Mouse (Mus musculus) hindbrain, embryonic 10.5 days (tissue): Measurements from ENCODE around the gene Ptgis. TPM values are rescaled to one million over a fixed set of nuclear protein-coding genes. Genes with fewer than 3 reads are reported as not detected.

ENCODE experiments used
- DNase-seq: peaks from one replicate; pipeline ENCODE4 v3.0.0-alpha.2; 2017; ENCODE audit warnings: low spot score
- H3K27ac ChIP-seq: fragments of 300-500 bp; sonication (generic); 2 replicates; pipeline ENCODE4 v1.5.1; 2016; ENCODE audit warnings: mild to moderate bottlenecking, moderate library complexity
- H3K27me3 ChIP-seq: fragments of 300-500 bp; sonication (generic); 2 replicates; pipeline ENCODE4 v1.6.1; 2016; ENCODE audit warnings: mild to moderate bottlenecking; ENCODE audit not compliant: poor library complexity, insufficient read depth, severe bottlenecking
- H3K36me3 ChIP-seq: fragments of 300-500 bp; sonication (generic); 2 replicates; pipeline ENCODE4 v1.6.1; 2016; ENCODE audit warnings: mild to moderate bottlenecking, moderate library complexity
- H3K4me1 ChIP-seq: fragments of 300-500 bp; sonication (generic); replicated peaks from 2 replicates; pipeline ENCODE4 v1.6.1; 2016; ENCODE audit warnings: mild to moderate bottlenecking
- H3K4me3 ChIP-seq: fragments of 300-500 bp; sonication (generic); 2 replicates; pipeline ENCODE4 v1.5.1; 2016; ENCODE audit warnings: mild to moderate bottlenecking, moderate library complexity
- H3K9me3 ChIP-seq: fragments of 300-500 bp; sonication (generic); 2 replicates; pipeline ENCODE4 v1.6.1; 2016; ENCODE audit warnings: mild to moderate bottlenecking, moderate library complexity
- WGBS: fragments of 180-500 bp; shearing (Covaris S2); methylation state at CpG from one replicate; pipeline ENCODE4 v1.1.7; 2016; 5-methylcytosine and 5-hydroxymethylcytosine counted together
- polyA plus RNA-seq: library from polyadenylated mRNA; unstranded; fragments of >200 nt; fragmentation: Nextera tagmentation; extraction: Ambion mirVana; gene quantifications from 2 replicates; pipeline ENCODE4 v1.2.1, GENCODE M21; 2016

Ptgis gene
- polyA plus RNA-seq, 1 experiment from 2014 or later, result 10.9 TPM

GRCm38 (mm10) chr2:167271121-167271521, 30.7 kb upstream of the Ptgis start:
- Histone ChIP-seq H3K27ac (no peak overlapping the region), H3K9me3 (no peaks in the 10 kb centered on the region), H3K4me3 (no peak overlapping the region), H3K36me3 (no peaks in the 10 kb centered on the region), H3K27me3 (no peaks in the 10 kb centered on the region), H3K4me1 (0 out of 2 replicates have a peak, but pooled peaks cover 3% of the 10 kb centered on the region)
- WGBS, result 83% methylated on average over 9 of the region's 9 CpGs
- DNase-seq, result no peak

- 91% methylated on average over 3 of the region's 3 CpGs for WGBS
- Histone ChIP-seq H3K4me1 (0 out of 2 replicates have a peak, but pooled peaks cover 3% of the 10 kb centered on the region), H3K27ac (no peak overlapping the region), H3K4me3 (no peak overlapping the region), H3K36me3 (no peaks in the 10 kb centered on the region), H3K27me3 (no peaks in the 10 kb centered on the region), H3K9me3 (no peaks in the 10 kb centered on the region)
- no peak for DNase-seq
Measured at GRCm38 (mm10) chr2:167270496-167270895, 30.1 kb upstream of the Ptgis start.

GRCm38 (mm10) chr2:167268721-167269120, 28.3 kb upstream of the Ptgis start:
- no peak for DNase-seq
- Histone ChIP-seq H3K27me3 (no peaks in the 10 kb centered on the region), H3K4me3 (no peak overlapping the region), H3K36me3 (no peaks in the 10 kb centered on the region), H3K4me1 (peaks cover 8% of the 10 kb centered on the region), H3K27ac (no peak overlapping the region), H3K9me3 (no peaks in the 10 kb centered on the region)
- 98% methylated on average over 1 of the region's 1 CpGs for WGBS

- DNase-seq, result no peak
- WGBS, result 89% methylated on average over 8 of the region's 8 CpGs
Measured at GRCm38 (mm10) chr2:167268411-167268690, 27.9 kb upstream of the Ptgis start.

GRCm38 (mm10) chr2:167267531-167268410, 27.4 kb upstream of the Ptgis start:
- Histone ChIP-seq H3K27ac (no peak overlapping the region), H3K4me3 (no peak overlapping the region), H3K4me1 (peaks cover 8% of the 10 kb centered on the region), H3K36me3 (no peaks in the 10 kb centered on the region), H3K9me3 (no peaks in the 10 kb centered on the region), H3K27me3 (no peaks in the 10 kb centered on the region)
- no peak for DNase-seq
- WGBS, result 84% methylated on average over 14 of the region's 14 CpGs

More at GRCm38 (mm10) chr2:167268411-167268690, 27.9 kb upstream of the Ptgis start:
- no peaks in the 10 kb centered on the region for H3K36me3 ChIP-seq
- H3K27me3 ChIP-seq, result no peaks in the 10 kb centered on the region
- peaks cover 8% of the 10 kb centered on the region for H3K4me1 ChIP-seq
- no peak overlapping the region for H3K27ac ChIP-seq
- H3K4me3 ChIP-seq, result no peak overlapping the region
- H3K9me3 ChIP-seq, result no peaks in the 10 kb centered on the region

- Histone ChIP-seq H3K27ac (no peak overlapping the region), H3K9me3 (no peaks in the 10 kb centered on the region), H3K27me3 (no peaks in the 10 kb centered on the region), H3K36me3 (no peaks in the 10 kb centered on the region), H3K4me3 (no peak overlapping the region), H3K4me1 (peaks cover 11% of the 10 kb centered on the region)
- no peak for DNase-seq
- WGBS, result 90% methylated on average over 10 of the region's 10 CpGs
Measured at GRCm38 (mm10) chr2:167266231-167266630, 25.8 kb upstream of the Ptgis start.

- DNase-seq, result no peak
- no peaks in the 10 kb centered on the region for H3K27me3 ChIP-seq
- H3K4me3 ChIP-seq, result no peak overlapping the region
- peaks cover 14% of the 10 kb centered on the region for H3K4me1 ChIP-seq
- H3K27ac ChIP-seq, result no peak overlapping the region
- H3K9me3 ChIP-seq, result no peaks in the 10 kb centered on the region
- no peaks in the 10 kb centered on the region for H3K36me3 ChIP-seq
- WGBS, result 50% methylated on average over 5 of the region's 5 CpGs
Measured at GRCm38 (mm10) chr2:167265806-167266205, 25.4 kb upstream of the Ptgis start.

GRCm38 (mm10) chr2:167265021-167265420, 24.6 kb upstream of the Ptgis start:
- DNase-seq, result no peak
- no peak overlapping the region for H3K27ac ChIP-seq

GRCm38 (mm10) chr2:167263931-167264330, 23.5 kb upstream of the Ptgis start:
- H3K27me3 ChIP-seq, result no peaks in the 10 kb centered on the region
- H3K36me3 ChIP-seq, result no peaks in the 10 kb centered on the region
- DNase-seq, result no peak
- peaks cover 18% of the 10 kb centered on the region for H3K4me1 ChIP-seq
- H3K9me3 ChIP-seq, result no peaks in the 10 kb centered on the region
- H3K4me3 ChIP-seq, result no peak overlapping the region
- WGBS, result 89% methylated on average over 11 of the region's 11 CpGs
- H3K27ac ChIP-seq, result no peak overlapping the region

More at GRCm38 (mm10) chr2:167265021-167265420, 24.6 kb upstream of the Ptgis start:
- WGBS, result 78% methylated on average over 2 of the region's 2 CpGs
- peaks cover 18% of the 10 kb centered on the region for H3K4me1 ChIP-seq
- H3K36me3 ChIP-seq, result no peaks in the 10 kb centered on the region
- H3K4me3 ChIP-seq, result no peak overlapping the region
- H3K27me3 ChIP-seq, result no peaks in the 10 kb centered on the region
- no peaks in the 10 kb centered on the region for H3K9me3 ChIP-seq

GRCm38 (mm10) chr2:167263040-167263810, 22.8 kb upstream of the Ptgis start:
- no peaks in the 10 kb centered on the region for H3K9me3 ChIP-seq
- H3K4me1 ChIP-seq, result peaks cover 18% of the 10 kb centered on the region
- H3K27ac ChIP-seq, result no peak overlapping the region; the same call in 1 of the 2 replicates
- H3K4me3 ChIP-seq, result no peak overlapping the region
- H3K27me3 ChIP-seq, result no peaks in the 10 kb centered on the region
- no peaks in the 10 kb centered on the region for H3K36me3 ChIP-seq
- no peak for DNase-seq
- 89% methylated on average over 8 of the region's 8 CpGs for WGBS

GRCm38 (mm10) chr2:167262433-167262832, 22.0 kb upstream of the Ptgis start:
- H3K4me1 ChIP-seq, result peaks cover 18% of the 10 kb centered on the region
- no peak overlapping the region for H3K27ac ChIP-seq
- no peaks in the 10 kb centered on the region for H3K36me3 ChIP-seq
- WGBS, result 93% methylated on average over 10 of the region's 10 CpGs
- H3K9me3 ChIP-seq, result no peaks in the 10 kb centered on the region
- DNase-seq, result no peak
- H3K4me3 ChIP-seq, result no peak overlapping the region
- H3K27me3 ChIP-seq, result no peaks in the 10 kb centered on the region

GRCm38 (mm10) chr2:167261106-167261505, 20.7 kb upstream of the Ptgis start:
- no peaks in the 10 kb centered on the region for H3K27me3 ChIP-seq
- DNase-seq, result no peak
- H3K36me3 ChIP-seq, result no peaks in the 10 kb centered on the region
- no peaks in the 10 kb centered on the region for H3K9me3 ChIP-seq
- H3K4me3 ChIP-seq, result no peak overlapping the region
- H3K27ac ChIP-seq, result no peak overlapping the region
- peaks cover 18% of the 10 kb centered on the region for H3K4me1 ChIP-seq
- WGBS, result 86% methylated on average over 4 of the region's 4 CpGs

GRCm38 (mm10) chr2:167257790-167258189, 17.4 kb upstream of the Ptgis start:
- Histone ChIP-seq H3K27ac (no peak overlapping the region), H3K4me1 (peaks cover 13% of the 10 kb centered on the region), H3K9me3 (no peaks in the 10 kb centered on the region), H3K36me3 (no peaks in the 10 kb centered on the region), H3K27me3 (no peaks in the 10 kb centered on the region), H3K4me3 (no peak overlapping the region)
- WGBS, result 51% methylated on average over 3 of the region's 3 CpGs
- no peak for DNase-seq
